Mouse (Mus musculus) myocyte (in vitro differentiated cells): ENCODE results near the gene Lamp2. TPM values are rescaled to one million over a fixed set of nuclear protein-coding genes. Genes with fewer than 3 reads are reported as not detected.

Experiments
- H3K27me3 ChIP-seq: one replicate; pipeline ENCODE4 v1.6.1; 2011; ENCODE audit not compliant: control insufficient read depth, insufficient read depth, insufficient read length
- H3K36me3 ChIP-seq: one replicate; pipeline ENCODE4 v1.6.1; 2011; ENCODE audit not compliant: control insufficient read depth, insufficient read depth
- H3K4me2 ChIP-seq: one replicate; pipeline ENCODE4 v1.6.1; 2011; ENCODE audit warnings: low read depth, control low read depth
- H3K4me3 ChIP-seq: one replicate; pipeline ENCODE4 v1.5.1; 2011; ENCODE audit warnings: mild to moderate bottlenecking, control low read depth, moderate library complexity
- H3K79me2 ChIP-seq: one replicate; pipeline ENCODE4 v1.6.1; 2011; ENCODE audit not compliant: control insufficient read depth, insufficient read depth
- H3ac ChIP-seq: one replicate; pipeline ENCODE4 v1.6.1; 2011; ENCODE audit not compliant: control insufficient read depth, insufficient read length
- CEBPB ChIP-seq: IDR thresholded peaks from 2 replicates; pipeline ENCODE4 v1.6.1; 2011; ENCODE audit warnings: mild to moderate bottlenecking, moderate library complexity; ENCODE audit not compliant: poor library complexity, insufficient read depth, severe bottlenecking
- E2F4 ChIP-seq: IDR thresholded peaks from one replicate; pipeline ENCODE4 v1.6.1; 2011; ENCODE audit warnings: mild to moderate bottlenecking, control low read depth, moderate library complexity; ENCODE audit not compliant: insufficient read depth
- MAX ChIP-seq: IDR thresholded peaks from one replicate; pipeline ENCODE4 v1.6.1; 2011; ENCODE audit warnings: low read depth, mild to moderate bottlenecking, control low read depth
- MYOD1 ChIP-seq, 3 experiments: IDR thresholded peaks; one replicate each; pipeline ENCODE4 v1.6.1; 2011; ENCODE audit warnings: control low read depth in 2 of 3, low read depth in 2 of 3, mild to moderate bottlenecking in 2 of 3, moderate library complexity in 1 of 3; ENCODE audit not compliant: insufficient read length in 2 of 3, control insufficient read depth in 1 of 3
- MYOG ChIP-seq, 3 experiments: IDR thresholded peaks; one replicate each; pipeline ENCODE4 v1.6.1; 2011; ENCODE audit warnings: control low read depth in 2 of 3, low read depth in 2 of 3, mild to moderate bottlenecking in 2 of 3; ENCODE audit not compliant: insufficient read length in 2 of 3, control insufficient read depth in 1 of 3, insufficient read depth in 1 of 3
- POLR2A ChIP-seq: IDR thresholded peaks from one replicate; pipeline ENCODE4 v1.6.1; 2011; ENCODE audit warnings: low read depth, mild to moderate bottlenecking, control low read depth, moderate library complexity; ENCODE audit not compliant: insufficient read length
- POLR2AphosphoS2 ChIP-seq: IDR thresholded peaks from one replicate; pipeline ENCODE4 v1.6.1; 2011; ENCODE audit warnings: low read depth, control low read depth; ENCODE audit not compliant: insufficient read length
- REST ChIP-seq: IDR thresholded peaks from one replicate; pipeline ENCODE4 v1.6.1; 2011; ENCODE audit warnings: mild to moderate bottlenecking, control low read depth, moderate library complexity; ENCODE audit not compliant: insufficient read depth, insufficient read length
- SRF ChIP-seq: IDR thresholded peaks from one replicate; pipeline ENCODE4 v1.6.1; 2011; ENCODE audit warnings: low read depth; ENCODE audit not compliant: control insufficient read depth, insufficient read length
- TCF12 ChIP-seq: IDR thresholded peaks from one replicate; pipeline ENCODE4 v1.6.1; 2011; ENCODE audit warnings: mild to moderate bottlenecking, control low read depth; ENCODE audit not compliant: poor library complexity, insufficient read depth, severe bottlenecking
- TCF3 ChIP-seq: IDR thresholded peaks from one replicate; pipeline ENCODE4 v1.6.1; 2011; ENCODE audit warnings: low read depth, control low read depth; ENCODE audit not compliant: insufficient read length
- USF1 ChIP-seq: IDR thresholded peaks from one replicate; pipeline ENCODE4 v1.6.1; 2011; ENCODE audit warnings: low read depth, mild to moderate bottlenecking, control low read depth, moderate library complexity
- polyA plus RNA-seq: library from polyadenylated mRNA; unstranded; fragments of >200 nt; fragmentation: generic; extraction: Trizol; gene quantifications from one replicate; pipeline ENCODE4 v1.2.1, GENCODE M21; 2012; ENCODE audit warnings: missing spikeins

Lamp2 gene
- polyA plus RNA-seq, 1 experiment, result 74.5 TPM

DNA sequence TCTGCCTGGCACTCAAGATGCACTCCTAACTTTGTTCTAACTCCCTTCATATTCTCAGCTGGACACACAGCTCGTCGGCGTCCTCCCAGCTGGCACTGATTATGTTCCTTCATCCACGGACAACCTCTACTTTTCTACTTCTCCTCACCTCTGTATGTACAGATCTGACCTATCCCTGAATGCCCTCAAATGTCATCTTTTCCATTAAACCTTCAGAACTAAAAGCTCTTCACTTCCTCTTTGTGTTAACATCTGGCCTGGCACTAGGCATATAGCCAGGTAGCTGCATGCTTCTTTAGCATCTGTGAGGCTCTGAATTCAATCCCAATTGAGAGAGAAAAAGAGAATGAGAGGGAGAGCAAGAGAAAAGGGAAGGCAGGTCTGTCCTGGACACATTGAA, 26.8 kb downstream of the Lamp2 start:
- Histone ChIP-seq H3K4me3 (no peak overlapping the region), H3K36me3 (peaks cover 21% of the 10 kb centered on the region), H3K27me3 (no peaks in the 10 kb centered on the region), H3ac (no peak overlapping the region), H3K79me2 (no peaks in the 10 kb centered on the region), H3K4me2 (no peak overlapping the region)
- no peak for TF ChIP-seq POLR2A
- no peak for TF ChIP-seq MAX
- TF ChIP-seq E2F4, result no peak
- TF ChIP-seq USF1, result no peak
- no peak for TF ChIP-seq CEBPB
- TF ChIP-seq TCF3, result no peak
- no peak for TF ChIP-seq REST

GRCm38 (mm10) chrX:38428818-38429440, 27.3 kb downstream of the Lamp2 start:
- H3K4me3 ChIP-seq, result no peak overlapping the region
- H3K36me3 ChIP-seq, result peaks cover 25% of the 10 kb centered on the region
- peak overlapping the region; percentile 15 for H3K4me2 ChIP-seq
- no peaks in the 10 kb centered on the region for H3K79me2 ChIP-seq
- H3ac ChIP-seq, result no peak overlapping the region
- no peak for TF ChIP-seq TCF12
- no peak for TF ChIP-seq CEBPB
- TF ChIP-seq MAX, result no peak
- TF ChIP-seq REST, result no peak
- TF ChIP-seq USF1, result no peak
- TF ChIP-seq POLR2A, result no peak
- TF ChIP-seq E2F4, result no peak
- TF ChIP-seq POLR2AphosphoS2, result no peak
- TF ChIP-seq TCF3, result no peak
- TF ChIP-seq MYOD1 (IDR thresholded peaks at IDR 0.05; ENCODE audit: control insufficient read depth in 1 of 3, insufficient read length in 2 of 3, low read depth in 2 of 3), result no peak
- no peak for TF ChIP-seq SRF
- no peak for TF ChIP-seq MYOG (IDR thresholded peaks at IDR 0.05; ENCODE audit: control insufficient read depth in 1 of 3, insufficient read depth in 1 of 3, insufficient read length in 2 of 3, low read depth in 2 of 3)
- H3K27me3 ChIP-seq, result no peaks in the 10 kb centered on the region

- no peak overlapping the region for H3ac ChIP-seq
- TF ChIP-seq TCF12 (no peak), USF1 (no peak), SRF (no peak), MAX (no peak), E2F4 (no peak), CEBPB (no peak), MYOD1 (IDR thresholded peaks at IDR 0.05; ENCODE audit: control insufficient read depth in 1 of 3, insufficient read length in 2 of 3, low read depth in 2 of 3) (no peak), POLR2A (no peak), REST (no peak), TCF3 (no peak), POLR2AphosphoS2 (no peak)
- peaks cover 31% of the 10 kb centered on the region for H3K36me3 ChIP-seq
- no peaks in the 10 kb centered on the region for H3K79me2 ChIP-seq
- H3K4me3 ChIP-seq, result no peak overlapping the region
- no peak overlapping the region for H3K4me2 ChIP-seq
- H3K27me3 ChIP-seq, result no peaks in the 10 kb centered on the region
Observed at GRCm38 (mm10) chrX:38426043-38426442, 30.2 kb downstream of the Lamp2 start.

DNA sequence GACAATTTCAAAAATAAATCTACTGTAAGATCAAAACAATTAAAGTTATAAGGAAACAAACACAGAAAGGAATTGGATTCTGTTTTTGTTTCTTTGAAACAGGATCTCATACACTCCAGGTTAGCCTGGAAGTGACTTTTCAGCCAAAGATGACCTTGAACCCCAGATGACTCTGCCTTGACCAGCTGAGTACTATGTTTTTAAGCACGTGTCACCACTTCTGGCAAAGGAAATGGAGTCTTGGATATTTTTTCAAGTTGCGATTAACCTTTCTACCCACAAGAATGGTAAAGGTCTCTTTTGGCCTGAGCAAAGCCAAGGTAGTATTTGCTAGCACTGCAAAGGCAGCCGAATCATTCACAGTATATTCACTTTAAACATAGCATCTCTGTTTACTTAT, 33.2 kb downstream of the Lamp2 start:
- no peak for TF ChIP-seq POLR2A
- no peak for TF ChIP-seq TCF12
- no peak for TF ChIP-seq E2F4
- no peak for TF ChIP-seq CEBPB
- TF ChIP-seq REST, result no peak
- TF ChIP-seq TCF3, result no peak
- TF ChIP-seq POLR2AphosphoS2, result no peak
- no peak for TF ChIP-seq MAX
- TF ChIP-seq USF1, result no peak
- TF ChIP-seq MYOG (IDR thresholded peaks at IDR 0.05; ENCODE audit: control insufficient read depth in 1 of 3, insufficient read depth in 1 of 3, insufficient read length in 2 of 3, low read depth in 2 of 3), result no peak
- no peak for TF ChIP-seq SRF
- no peak for TF ChIP-seq MYOD1 (IDR thresholded peaks at IDR 0.05; ENCODE audit: control insufficient read depth in 1 of 3, insufficient read length in 2 of 3, low read depth in 2 of 3)
- Histone ChIP-seq H3K79me2 (no peaks in the 10 kb centered on the region), H3K36me3 (peaks cover 33% of the 10 kb centered on the region), H3K4me2 (no peak overlapping the region), H3K4me3 (no peak overlapping the region), H3ac (no peak overlapping the region), H3K27me3 (no peaks in the 10 kb centered on the region)

DNA sequence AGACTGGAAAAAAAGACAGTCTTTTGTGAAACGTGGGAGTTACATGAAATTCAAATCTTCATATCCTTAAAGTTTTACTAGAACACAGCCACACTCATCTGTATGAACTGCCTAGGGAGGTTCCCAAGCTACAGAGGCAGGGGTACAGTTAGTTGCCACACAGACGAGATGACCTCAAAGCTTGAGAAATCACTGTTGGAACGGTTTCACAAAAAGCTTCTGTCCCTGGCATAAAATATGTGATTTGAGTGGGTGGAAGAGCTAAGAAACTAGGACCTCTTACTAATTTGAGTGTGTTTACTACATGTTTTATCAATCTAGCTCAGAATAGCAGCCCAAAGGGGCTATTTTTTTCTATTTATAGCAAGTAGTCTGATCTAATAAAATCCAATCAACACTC, 33.9 kb downstream of the Lamp2 start:
- H3K79me2 ChIP-seq, result no peaks in the 10 kb centered on the region
- TF ChIP-seq MAX (no peak), TCF12 (no peak), E2F4 (no peak), SRF (no peak)
- no peaks in the 10 kb centered on the region for H3K27me3 ChIP-seq

More for the DNA sequence above, 33.9 kb downstream of the Lamp2 start:
- H3ac ChIP-seq, result no peak overlapping the region
- no peak overlapping the region for H3K4me2 ChIP-seq
- H3K4me3 ChIP-seq, result no peak overlapping the region
- H3K36me3 ChIP-seq, result peaks cover 32% of the 10 kb centered on the region
